Mouse (Mus musculus): ENCODE results near the gene Lmo7.

Lmo7 gene

GRCm38 (mm10) chr14:101879050-101879694 is 149.4 kb downstream of the Lmo7 start:
- peak; percentile 89 for DNase-seq (ENCODE audit: low read depth)

- peak; percentile 80 for DNase-seq (ENCODE audit: low read depth)
Observed at GRCm38 (mm10) chr14:101882966-101883365, 153.2 kb downstream of the Lmo7 start.

GRCm38 (mm10) chr14:101883787-101884186 is 154.0 kb downstream of the Lmo7 start:
- peak; percentile 4 for DNase-seq (ENCODE audit: low read depth)

GRCm38 (mm10) chr14:101886320-101886719 is 156.6 kb downstream of the Lmo7 start:
- DNase-seq (ENCODE audit: low read depth) = no peak

GRCm38 (mm10) chr14:101891903-101892448 is 162.2 kb downstream of the Lmo7 start:
- DNase-seq (ENCODE audit: low read depth) = peak; percentile 45

- DNase-seq (ENCODE audit: low read depth) = no peak
Observed at GRCm38 (mm10) chr14:101892496-101892895, 162.7 kb downstream of the Lmo7 start.

- no peak for DNase-seq (ENCODE audit: low read depth)
Observed at GRCm38 (mm10) chr14:101893215-101893614, 163.5 kb downstream of the Lmo7 start.

- DNase-seq (ENCODE audit: low read depth) = no peak
Observed at GRCm38 (mm10) chr14:101898250-101898649, 168.5 kb downstream of the Lmo7 start.

- DNase-seq (ENCODE audit: low read depth) = no peak
Observed at GRCm38 (mm10) chr14:101901496-101901895, 171.7 kb downstream of the Lmo7 start.

GRCm38 (mm10) chr14:101901976-101902375 is 172.2 kb downstream of the Lmo7 start:
- no peak for DNase-seq (ENCODE audit: low read depth)

GRCm38 (mm10) chr14:101903722-101904121 is 174.0 kb downstream of the Lmo7 start:
- no peak for DNase-seq (ENCODE audit: low read depth)

GRCm38 (mm10) chr14:101911983-101912382 is 182.2 kb downstream of the Lmo7 start:
- no peak for DNase-seq (ENCODE audit: low read depth)

- no peak for DNase-seq (ENCODE audit: low read depth)
Observed at GRCm38 (mm10) chr14:101912392-101912791, 182.6 kb downstream of the Lmo7 start.

- DNase-seq (ENCODE audit: low read depth) = no peak
Observed at GRCm38 (mm10) chr14:101914321-101914720, 184.6 kb downstream of the Lmo7 start.

GRCm38 (mm10) chr14:101915867-101916266 is 186.1 kb downstream of the Lmo7 start:
- no peak for DNase-seq (ENCODE audit: low read depth)

- DNase-seq (ENCODE audit: low read depth) = no peak
Observed at GRCm38 (mm10) chr14:101918471-101918870, 188.7 kb downstream of the Lmo7 start.

GRCm38 (mm10) chr14:101927646-101928244 is 198.0 kb downstream of the Lmo7 start:
- DNase-seq (ENCODE audit: low read depth) = no peak

- DNase-seq (ENCODE audit: low read depth) = no peak
Observed at GRCm38 (mm10) chr14:101930576-101931447, 201.1 kb downstream of the Lmo7 start.

GRCm38 (mm10) chr14:101931448-101931750 is 201.6 kb downstream of the Lmo7 start:
- no peak for DNase-seq (ENCODE audit: low read depth)

GRCm38 (mm10) chr14:101933551-101933950 is 203.8 kb downstream of the Lmo7 start:
- no peak for DNase-seq (ENCODE audit: low read depth)

GRCm38 (mm10) chr14:101942971-101943370 is 213.2 kb downstream of the Lmo7 start:
- DNase-seq (ENCODE audit: low read depth) = peak; percentile 76

- peak; percentile 44 for DNase-seq (ENCODE audit: low read depth)
Observed at GRCm38 (mm10) chr14:101946711-101947516, 217.2 kb downstream of the Lmo7 start.

Measured in 416B (cell line).